Mouse (Mus musculus): ENCODE data around the gene Emc6.

Emc6 gene

GRCm38 (mm10) chr11:73176608-73177508 is at the start of gene Emc6, which contains the start of gene Tax1bp3:
Emc6 (minus strand) TSS chr11:73177037.
Tax1bp3 (plus strand) TSS chr11:73177083.
- DNase-seq (ENCODE audit: low read depth, low spot score), result peak; percentile 100

GRCm38 (mm10) chr11:73225856-73226255 is 49.0 kb upstream of the Emc6 start:
- DNase-seq (ENCODE audit: low read depth, low spot score), result no peak

- DNase-seq (ENCODE audit: low read depth, low spot score), result peak; percentile 37
Observed at GRCm38 (mm10) chr11:73223966-73224365, 47.1 kb upstream of the Emc6 start.

- DNase-seq (ENCODE audit: low read depth, low spot score), result no peak
Observed at GRCm38 (mm10) chr11:73222846-73223245, 46.0 kb upstream of the Emc6 start.

GRCm38 (mm10) chr11:73220651-73221050 is 43.8 kb upstream of the Emc6 start:
- peak; percentile 9 for DNase-seq (ENCODE audit: low read depth, low spot score)

- no peak for DNase-seq (ENCODE audit: low read depth, low spot score)
Observed at GRCm38 (mm10) chr11:73219671-73220070, 42.8 kb upstream of the Emc6 start.

GRCm38 (mm10) chr11:73213956-73214355 is 37.1 kb upstream of the Emc6 start:
- no peak for DNase-seq (ENCODE audit: low read depth, low spot score)

- DNase-seq (ENCODE audit: low read depth, low spot score), result no peak
Observed at GRCm38 (mm10) chr11:73207621-73208020, 30.8 kb upstream of the Emc6 start.

- no peak for DNase-seq (ENCODE audit: low read depth, low spot score)
Observed at GRCm38 (mm10) chr11:73205194-73205593, 28.4 kb upstream of the Emc6 start.

GRCm38 (mm10) chr11:73203895-73204294 is 27.1 kb upstream of the Emc6 start:
- no peak for DNase-seq (ENCODE audit: low read depth, low spot score)

- peak; percentile 53 for DNase-seq (ENCODE audit: low read depth, low spot score)
Observed at GRCm38 (mm10) chr11:73201597-73201996, 24.8 kb upstream of the Emc6 start.

- DNase-seq (ENCODE audit: low read depth, low spot score), result no peak
Observed at GRCm38 (mm10) chr11:73201021-73201420, 24.2 kb upstream of the Emc6 start.

- peak; percentile 21 for DNase-seq (ENCODE audit: low read depth, low spot score)
Observed at GRCm38 (mm10) chr11:73199879-73200278, 23.0 kb upstream of the Emc6 start.

- peak; percentile 98 for DNase-seq (ENCODE audit: low read depth, low spot score)
Observed at GRCm38 (mm10) chr11:73199230-73199712, 22.4 kb upstream of the Emc6 start, which contains the start of gene Shpk. Shpk (plus strand) TSS chr11:73199460.

GRCm38 (mm10) chr11:73198603-73199229 is 21.9 kb upstream of the Emc6 start, which contains the start of gene Ctns:
Ctns (minus strand) TSS chr11:73199042.
- DNase-seq (ENCODE audit: low read depth, low spot score), result peak; percentile 97

- DNase-seq (ENCODE audit: low read depth, low spot score), result no peak
Observed at GRCm38 (mm10) chr11:73198190-73198589, 21.4 kb upstream of the Emc6 start.

- DNase-seq (ENCODE audit: low read depth, low spot score), result peak; percentile 60
Observed at GRCm38 (mm10) chr11:73194444-73194843, 17.6 kb upstream of the Emc6 start.

GRCm38 (mm10) chr11:73193047-73193446 is 16.2 kb upstream of the Emc6 start:
- peak; percentile 91 for DNase-seq (ENCODE audit: low read depth, low spot score)

- no peak for DNase-seq (ENCODE audit: low read depth, low spot score)
Observed at GRCm38 (mm10) chr11:73187231-73187630, 10.4 kb upstream of the Emc6 start.

GRCm38 (mm10) chr11:73185872-73186615 is 9.2 kb upstream of the Emc6 start:
- no peak for DNase-seq (ENCODE audit: low read depth, low spot score)

- DNase-seq (ENCODE audit: low read depth, low spot score), result peak; percentile 6
Observed at GRCm38 (mm10) chr11:73177895-73178294, 1.1 kb upstream of the Emc6 start.

GRCm38 (mm10) chr11:73177509-73177875 is 655 bp upstream of the Emc6 start:
- DNase-seq (ENCODE audit: low read depth, low spot score), result no peak
